ENCODE assay signal across 20 mouse cellular contexts in genomic region chr3:30863712-30864435, GRCm38 (mm10). TPM values are rescaled to one million over a fixed set of nuclear protein-coding genes. Genes with fewer than 3 reads are reported as not detected.
DNase-seq lines count a peak whose midpoint lies in the region.
"Had no signal": no experiment of that assay in that cellular context is flagged by ENCODE, and none has a peak within 500 bp of the region (broad histone marks: within the 10 kb centered on the region; RNA-seq: fewer than 3 reads in every experiment).

No protein-coding gene starts in this region.

- H3K27ac ChIP-seq in heart, embryonic 10.5 days = no peak overlapping the region
- H3K27ac ChIP-seq: embryonic facial prominence, embryonic 12.5 days; forebrain, embryonic 15.5 days; heart, embryonic 13.5 days; hindbrain, embryonic 15.5 days; kidney, postnatal 0 days; limb, embryonic 12.5 days; neural tube, embryonic 12.5 days had no signal

- H3K4me1 ChIP-seq in heart, embryonic 10.5 days = 0 out of 2 replicates have a peak, but pooled peaks cover 5% of the 10 kb centered on the region
- H3K4me1 ChIP-seq: embryonic facial prominence, embryonic 12.5 days; forebrain, embryonic 15.5 days; heart, embryonic 13.5 days; hindbrain, embryonic 15.5 days; neural tube, embryonic 12.5 days had no signal

- peak; percentile 92 for DNase-seq in heart, adult 11 months
- DNase-seq in heart, embryonic 10.5 days (ENCODE audit: low spot score) = no peak
- DNase-seq in thymus, postnatal 0 days (ENCODE audit: low spot score) = peak; percentile 17
- no peak for DNase-seq in thymus, adult 18-20 months
- peak; percentile 38 for DNase-seq in induced T-regulatory cell, adult 2 months (ENCODE audit: low read depth)
- no peak for DNase-seq in adrenal gland, postnatal 10 days
- no peak for DNase-seq in adrenal gland, postnatal 25 days
- DNase-seq in urinary bladder, adult 18-20 months (ENCODE audit: low spot score in 2 of 2) = no peak
- DNase-seq: cerebellum, adult 18-20 months; cerebellum, postnatal 25 days; gastrocnemius, postnatal 36 days; right cerebral cortex, postnatal 4 days had no signal

- no peaks in the 10 kb centered on the region for H3K27me3 ChIP-seq in heart, embryonic 10.5 days (ENCODE audit: insufficient read depth, poor library complexity, severe bottlenecking)
- H3K27me3 ChIP-seq: embryonic facial prominence, embryonic 12.5 days; forebrain, embryonic 15.5 days; heart, embryonic 13.5 days; hindbrain, embryonic 15.5 days; limb, embryonic 12.5 days; liver, embryonic 15.5 days; neural tube, embryonic 12.5 days had no signal

- H3K36me3 ChIP-seq in heart, embryonic 10.5 days = no peaks in the 10 kb centered on the region
- H3K36me3 ChIP-seq: embryonic facial prominence, embryonic 12.5 days; forebrain, embryonic 15.5 days; heart, embryonic 13.5 days; hindbrain, embryonic 15.5 days; limb, embryonic 12.5 days; liver, embryonic 15.5 days; neural tube, embryonic 12.5 days had no signal

- H3K9me3 ChIP-seq in heart, embryonic 10.5 days = no peaks in the 10 kb centered on the region
- H3K9me3 ChIP-seq: embryonic facial prominence, embryonic 12.5 days; forebrain, embryonic 15.5 days; heart, embryonic 13.5 days; hindbrain, embryonic 15.5 days; limb, embryonic 12.5 days; liver, embryonic 15.5 days; neural tube, embryonic 12.5 days had no signal

- WGBS in heart, embryonic 10.5 days = 68% methylated on average over 5 of the region's 5 CpGs

- H3K4me3 ChIP-seq in heart, embryonic 10.5 days = no peak overlapping the region
- H3K4me3 ChIP-seq: embryonic facial prominence, embryonic 12.5 days; forebrain, embryonic 15.5 days; heart, embryonic 13.5 days; hindbrain, embryonic 15.5 days; limb, embryonic 12.5 days; liver, embryonic 15.5 days; neural tube, embryonic 12.5 days had no signal

RNA-seq across cellular contexts. Expression of gene Gpr160, which starts 8.1 kb away (rescaled TPM):
- polyA plus RNA-seq in heart, embryonic 10.5 days (2016; fragmentation: Nextera tagmentation; extraction: Ambion mirVana) = 0.33 and 0.51 TPM in 2 replicates
- polyA plus RNA-seq in thymus, postnatal 0 days (2015; fragmentation: Nextera tagmentation; extraction: Ambion mirVana) = 6.6 and 7.5 TPM in 2 replicates
- total RNA-seq in adrenal gland, postnatal 10 days (2021) = 1 to 10 TPM; 3.8 to 4.9 TPM
- 0.67 and 0.91 TPM in 2 replicates for total RNA-seq in adrenal gland, postnatal 25 days (2021)

Comparison
In these comparisons a context has a peak if more than half of its experiments do, and no peak if none do; other contexts are left out.
1. DNase-seq: peak in heart, adult 11 months (single experiment), thymus, postnatal 0 days (single experiment) and induced T-regulatory cell, adult 2 months (single experiment); none in heart, embryonic 10.5 days (single experiment), thymus, adult 18-20 months (0 of 2), adrenal gland, postnatal 10 days (single experiment), adrenal gland, postnatal 25 days (single experiment) and urinary bladder, adult 18-20 months (0 of 2).